15 mouse cellular contexts compared by ENCODE assay signal in genomic region chr13:111856786-111857455, GRCm38 (mm10). TPM values are rescaled to one million over a fixed set of nuclear protein-coding genes. Genes with fewer than 3 reads are reported as not detected.
DNase-seq lines count a peak whose midpoint lies in the region; ATAC-seq and TF ChIP-seq lines count a peak whose summit lies in the region.
"Had no signal": no experiment of that assay in that cellular context is flagged by ENCODE, and none has a peak within 500 bp of the region (broad histone marks: within the 10 kb centered on the region; RNA-seq: fewer than 3 reads in every experiment).

No protein-coding gene starts in this region.

- no peak overlapping the region for H3K9ac ChIP-seq in heart, embryonic 13.5 days
- no peak overlapping the region for H3K9ac ChIP-seq in heart, adult 2 months (ENCODE audit: low read depth, low read length)
- H3K9ac ChIP-seq in lung, embryonic 14.5 days: no peak overlapping the region
- H3K9ac ChIP-seq: embryonic facial prominence, embryonic 15.5 days; hindbrain, embryonic 15.5 days; limb, embryonic 13.5 days; neural tube, embryonic 15.5 days had no signal

- H3K9me3 ChIP-seq in heart, embryonic 13.5 days: no peaks in the 10 kb centered on the region
- H3K9me3 ChIP-seq in lung, embryonic 14.5 days (ENCODE audit: low read depth, low read length): no peaks in the 10 kb centered on the region
- H3K9me3 ChIP-seq: embryonic facial prominence, embryonic 15.5 days; hindbrain, embryonic 15.5 days; limb, embryonic 13.5 days; neural tube, embryonic 15.5 days had no signal

- intact Hi-C loops in heart, adult 2 months (cut with DNase I): no loop called here
- intact Hi-C loops in left cerebral cortex, adult 2 months (cut with DNase I): no loop called here

- no peaks in the 10 kb centered on the region for H3K79me2 ChIP-seq in heart, adult 2 months (replicated peaks; ENCODE audit: control insufficient read depth, insufficient read depth, low read length)

- no peak overlapping the region for H3K4me3 ChIP-seq in heart, embryonic 13.5 days
- no peak overlapping the region for H3K4me3 ChIP-seq in heart, adult 2 months
- no peak overlapping the region for H3K4me3 ChIP-seq in lung, embryonic 14.5 days (ENCODE audit: low read depth, low read length)
- H3K4me3 ChIP-seq in lung, adult 2 months (replicated peaks; ENCODE audit: extremely low read depth, low read depth, low read length): no peak overlapping the region
- H3K4me3 ChIP-seq in left cerebral cortex, adult 2 months: no peak overlapping the region
- H3K4me3 ChIP-seq: embryonic facial prominence, embryonic 15.5 days; hindbrain, embryonic 15.5 days; limb, embryonic 13.5 days; neural tube, embryonic 15.5 days had no signal

- H3K27ac ChIP-seq in heart, embryonic 13.5 days (replicated peaks): peak overlapping the region; percentile 59
- no peak overlapping the region for H3K27ac ChIP-seq in heart, adult 2 months
- peak overlapping the region; percentile 88 for H3K27ac ChIP-seq in lung, embryonic 14.5 days (ENCODE audit: low read depth)
- H3K27ac ChIP-seq in left cerebral cortex, adult 2 months: no peak overlapping the region
- H3K27ac ChIP-seq: embryonic facial prominence, embryonic 15.5 days; hindbrain, embryonic 15.5 days; limb, embryonic 13.5 days; neural tube, embryonic 15.5 days had no signal

- WGBS in heart, embryonic 13.5 days: 64% methylated on average over 7 of the region's 7 CpGs
- 41% methylated on average over 7 of the region's 7 CpGs for WGBS in heart, adult 2 months
- 55% methylated on average over 7 of the region's 7 CpGs for WGBS in lung, embryonic 14.5 days
- WGBS in lung, adult 2 months: 50% methylated on average over 7 of the region's 7 CpGs

- no peaks in the 10 kb centered on the region for H3K36me3 ChIP-seq in heart, embryonic 13.5 days
- no peaks in the 10 kb centered on the region for H3K36me3 ChIP-seq in heart, adult 2 months (ENCODE audit: control insufficient read depth, insufficient read depth, low read length)
- H3K36me3 ChIP-seq in lung, embryonic 14.5 days (ENCODE audit: insufficient read depth): no peaks in the 10 kb centered on the region
- H3K36me3 ChIP-seq: embryonic facial prominence, embryonic 15.5 days; hindbrain, embryonic 15.5 days; limb, embryonic 13.5 days; neural tube, embryonic 15.5 days had no signal

- no peak overlapping the region for H3K4me2 ChIP-seq in heart, embryonic 13.5 days
- no peak overlapping the region for H3K4me2 ChIP-seq in lung, embryonic 14.5 days
- H3K4me2 ChIP-seq: embryonic facial prominence, embryonic 15.5 days; hindbrain, embryonic 15.5 days; limb, embryonic 13.5 days; neural tube, embryonic 15.5 days had no signal

- TF ChIP-seq EP300 in heart, adult 2 months (IDR thresholded peaks at IDR 0.05; ENCODE audit: insufficient read depth, low read depth, low read length): no peak

- DNase-seq in heart, adult 2 months: no peak
- DNase-seq in lung, embryonic 14.5 days: peak; percentile 74
- DNase-seq in lung, adult 2 months: no peak
- peak; percentile 53 for DNase-seq in kidney, postnatal 10 days
- DNase-seq in lung, postnatal 4 days: peak; percentile 20 to 54
- no peak for DNase-seq in left cerebral cortex, adult 2 months (ENCODE audit: extremely low spot score in 1 of 2, low spot score in 2 of 2)
- DNase-seq in right cerebral cortex, adult 18-20 months: no peak
- DNase-seq: cerebellum, postnatal 14 days; right cerebral cortex, postnatal 25 days had no signal

- TF ChIP-seq POLR2A in heart, adult 2 months (IDR thresholded peaks at IDR 0.05; ENCODE audit: insufficient read depth, low read depth, low read length): no peak
- no peak for TF ChIP-seq POLR2A in lung, adult 2 months (IDR thresholded peaks at IDR 0.05; ENCODE audit: borderline replicate concordance, extremely low read depth, low read depth, low read length)

- no peak for ATAC-seq in heart, embryonic 13.5 days (ENCODE audit: extremely low read depth, insufficient number of reproducible peaks, low FRiP score, low TSS enrichment)
- ATAC-seq in lung, embryonic 14.5 days (ENCODE audit: insufficient read depth): peak; percentile 35; the same call in 1 of the 2 replicates
- ATAC-seq: midbrain, embryonic 16.5 days had no signal

- H3K4me1 ChIP-seq in heart, embryonic 13.5 days: no peaks in the 10 kb centered on the region
- peaks cover 4% of the 10 kb centered on the region for H3K4me1 ChIP-seq in heart, adult 2 months (ENCODE audit: control insufficient read depth, insufficient read depth, low read length)
- peaks cover 2% of the 10 kb centered on the region; the same call in 1 of the 2 replicates for H3K4me1 ChIP-seq in lung, embryonic 14.5 days (ENCODE audit: insufficient read depth)
- H3K4me1 ChIP-seq in lung, adult 2 months (ENCODE audit: control insufficient read depth, insufficient read depth, low read length): no peaks in the 10 kb centered on the region; the same call in 1 of the 2 replicates
- H3K4me1 ChIP-seq: embryonic facial prominence, embryonic 15.5 days; hindbrain, embryonic 15.5 days; neural tube, embryonic 15.5 days had no signal

- H3K27me3 ChIP-seq in heart, embryonic 13.5 days (replicated peaks): no peaks in the 10 kb centered on the region
- no peaks in the 10 kb centered on the region for H3K27me3 ChIP-seq in heart, adult 2 months (ENCODE audit: control insufficient read depth, insufficient read depth, low read length)
- H3K27me3 ChIP-seq in lung, embryonic 14.5 days (ENCODE audit: insufficient read depth, low read length): no peaks in the 10 kb centered on the region
- H3K27me3 ChIP-seq: embryonic facial prominence, embryonic 15.5 days; hindbrain, embryonic 15.5 days; limb, embryonic 13.5 days; neural tube, embryonic 15.5 days had no signal

- TF ChIP-seq CTCF in heart, adult 2 months (IDR thresholded peaks at IDR 0.05): no peak
- no peak for TF ChIP-seq CTCF in lung, embryonic 14.5 days (IDR thresholded peaks at IDR 0.05; ENCODE audit: low read depth)
- TF ChIP-seq CTCF in lung, adult 2 months (IDR thresholded peaks at IDR 0.05; ENCODE audit: insufficient read depth, low read length): no peak
- TF ChIP-seq CTCF in left cerebral cortex, adult 2 months (IDR thresholded peaks at IDR 0.05): no peak

RNA-seq across cellular contexts. Expression of gene Map3k1, which starts 48.1 kb away (rescaled TPM):
- 12.5 and 12.8 TPM in 2 replicates for polyA plus RNA-seq in heart, embryonic 13.5 days (2015; fragmentation: Nextera tagmentation; extraction: Ambion mirVana)
- 10 to 100 TPM; 15.2 to 24.6 TPM for total RNA-seq in heart, adult 2 months (2021)
- polyA plus RNA-seq in heart, adult 2 months (2012; rRNA removed): 10.7 and 14.0 TPM in 2 replicates
- 37.2 and 39.8 TPM in 2 replicates for polyA plus RNA-seq in lung, embryonic 14.5 days (2014; fragmentation: Nextera tagmentation; extraction: Ambion mirVana)
- polyA plus RNA-seq in lung, adult 2 months (2012; rRNA removed): 17.0 and 22.2 TPM in 2 replicates
- 10 to 100 TPM in 1 of 2 experiments, 1 to 10 TPM in 1; 8.8 to 11.1 TPM for total RNA-seq in left cerebral cortex, adult 2 months (2021)

Comparison
In these comparisons a context has a peak if more than half of its experiments do, and no peak if none do; other contexts are left out.
1. H3K27ac ChIP-seq: peak in heart, embryonic 13.5 days (single experiment) and lung, embryonic 14.5 days (single experiment); none in heart, adult 2 months (single experiment) and left cerebral cortex, adult 2 months (single experiment).
2. DNase-seq: peak in lung, embryonic 14.5 days (single experiment), kidney, postnatal 10 days (single experiment) and lung, postnatal 4 days (2 of 2); none in heart, adult 2 months (0 of 2), lung, adult 2 months (single experiment), left cerebral cortex, adult 2 months (0 of 2) and right cerebral cortex, adult 18-20 months (single experiment).